Mouse (Mus musculus): ENCODE measurements around the gene Actr1b.
A peak's percentile ranks its signal among the peaks of the same experiment; 100 is the strongest.
"Not testable (repeated sequence)": the region's sequence is repeated elsewhere in the genome, so short reads cannot be mapped to it uniquely, and the experiment has no call there.

Actr1b gene

GRCm38 (mm10) chr1:36707166-36707565, 7.1 kb downstream of the Actr1b start:
- DNase-seq (ENCODE audit: low read depth, low spot score), result no peak

DNA sequence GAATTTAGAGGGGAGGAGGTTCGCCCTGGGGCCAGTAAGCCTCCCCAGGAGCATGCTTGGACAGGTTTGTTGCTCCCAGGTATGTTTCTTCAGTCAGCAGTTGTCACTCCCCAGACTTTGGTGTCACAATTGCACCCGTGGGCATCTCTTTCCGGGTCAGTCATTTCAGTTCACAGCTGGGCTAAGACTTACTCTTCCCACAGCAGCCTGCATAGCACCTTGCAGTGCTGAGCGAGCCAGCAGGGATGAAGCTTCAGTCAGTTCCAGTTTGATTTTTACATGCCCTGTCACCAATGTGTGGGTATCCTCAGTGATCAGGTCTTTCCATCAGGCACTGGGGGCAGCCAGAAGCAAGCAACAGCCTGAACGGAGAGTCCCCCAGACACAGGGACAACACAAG, 17.2 kb downstream of the Actr1b start:
- DNase-seq (ENCODE audit: low read depth, low spot score), result no peak

GRCm38 (mm10) chr1:36696411-36696810, 17.8 kb downstream of the Actr1b start:
- DNase-seq (ENCODE audit: low read depth, low spot score), result no peak

- no peak for DNase-seq (ENCODE audit: low read depth, low spot score)
These were observed 19.4 kb downstream of the Actr1b start for GRCm38 (mm10) chr1:36694871-36695270.

DNA sequence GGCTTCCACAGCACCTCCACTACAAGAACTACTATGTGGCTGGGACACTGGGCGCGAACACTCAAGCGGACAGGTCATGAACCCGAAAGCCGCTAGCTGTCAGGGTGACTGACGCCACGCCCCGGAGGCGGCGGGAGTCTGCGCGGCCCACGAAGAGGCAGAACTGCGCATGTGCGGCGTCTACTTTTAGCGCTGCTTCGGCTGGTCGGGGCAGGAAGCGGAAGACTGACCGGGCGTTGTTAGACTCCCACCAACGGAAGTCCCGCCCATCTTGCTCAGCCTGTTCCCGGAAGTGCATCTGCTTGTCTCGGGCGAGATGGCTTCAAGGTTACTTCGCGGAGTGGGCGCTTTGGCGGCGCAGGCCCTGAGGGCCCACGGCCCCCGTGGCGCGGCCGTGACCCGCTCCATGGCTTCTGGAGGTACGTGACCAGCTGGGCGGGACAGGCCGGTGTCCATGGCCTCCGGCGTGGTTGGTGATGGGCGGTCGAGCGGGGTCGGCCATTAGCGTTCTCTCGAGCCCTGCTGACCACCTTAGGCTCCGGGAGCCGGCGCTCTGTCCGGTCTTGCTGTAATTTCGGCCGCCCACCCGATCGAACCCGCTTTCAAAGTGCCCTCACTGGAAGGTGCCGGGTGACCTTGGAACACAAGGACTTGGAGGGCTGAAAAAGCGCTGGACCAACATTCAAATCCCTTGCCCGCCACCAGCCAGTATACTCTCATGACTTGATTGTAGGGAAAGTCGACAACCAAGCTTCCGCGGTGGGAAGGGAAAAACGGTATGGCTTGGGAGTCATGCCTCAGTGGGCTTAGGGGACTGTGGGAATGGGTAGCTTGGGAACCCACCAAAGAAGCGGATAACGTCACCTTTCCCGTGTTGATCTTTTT, 22.7 kb downstream of the Actr1b start, which contains the start of gene Cox5b:
Cox5b (plus strand) TSS at position 179 of the 885 bp plus-strand sequence.
- peak; percentile 99 for DNase-seq (ENCODE audit: low read depth, low spot score)

- DNase-seq (ENCODE audit: low read depth, low spot score), result no peak
These were observed 23.5 kb downstream of the Actr1b start for GRCm38 (mm10) chr1:36690671-36691235.

GRCm38 (mm10) chr1:36683810-36684467, 30.3 kb downstream of the Actr1b start:
- peak; percentile 81 for DNase-seq (ENCODE audit: low read depth, low spot score)

DNA sequence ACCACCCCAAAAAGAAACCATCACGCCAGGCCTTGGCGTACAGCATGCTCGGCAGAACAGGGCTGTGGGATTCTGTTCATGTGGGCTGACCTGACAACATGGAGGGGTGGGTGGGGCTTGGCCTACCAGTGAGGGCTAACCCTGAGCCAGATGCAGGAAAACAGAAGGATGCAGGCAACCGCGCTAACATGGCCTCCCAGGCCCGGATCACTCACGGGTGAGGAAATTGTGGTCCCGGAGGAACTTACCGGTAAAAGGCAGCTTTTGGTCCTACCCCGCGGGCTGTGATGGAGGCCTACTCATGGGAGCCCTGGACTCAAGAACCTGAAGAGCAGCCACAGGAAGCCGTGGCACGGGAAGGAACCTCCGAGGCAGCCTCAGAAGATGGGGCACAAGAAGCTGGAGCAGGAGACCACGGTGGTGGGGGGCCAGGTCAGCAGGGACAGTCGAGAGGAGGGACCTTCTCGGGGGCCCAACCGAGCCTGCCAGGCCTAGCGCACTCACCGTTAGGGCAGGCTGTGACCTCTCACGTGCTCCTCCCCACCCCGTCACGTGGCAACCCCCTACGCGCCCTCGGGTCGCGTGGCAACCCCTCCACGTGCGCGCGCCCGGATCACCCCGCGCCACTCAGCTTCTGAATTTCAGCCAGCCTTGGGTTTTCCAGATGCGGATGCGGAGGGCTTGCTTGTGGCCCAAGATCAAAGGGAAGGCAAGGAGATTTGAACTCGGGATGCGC, 31.4 kb downstream of the Actr1b start, which contains the start of gene Fam178b:
Fam178b (minus strand) TSS at position 564 of the 736 bp plus-strand sequence.
- no peak for DNase-seq (ENCODE audit: low read depth, low spot score)

- no peak for DNase-seq (ENCODE audit: low read depth, low spot score)
These were observed 33.3 kb downstream of the Actr1b start for GRCm38 (mm10) chr1:36680893-36681292.

- DNase-seq (ENCODE audit: low read depth, low spot score), result no peak
These were observed 39.3 kb downstream of the Actr1b start for GRCm38 (mm10) chr1:36674936-36675335.

DNA sequence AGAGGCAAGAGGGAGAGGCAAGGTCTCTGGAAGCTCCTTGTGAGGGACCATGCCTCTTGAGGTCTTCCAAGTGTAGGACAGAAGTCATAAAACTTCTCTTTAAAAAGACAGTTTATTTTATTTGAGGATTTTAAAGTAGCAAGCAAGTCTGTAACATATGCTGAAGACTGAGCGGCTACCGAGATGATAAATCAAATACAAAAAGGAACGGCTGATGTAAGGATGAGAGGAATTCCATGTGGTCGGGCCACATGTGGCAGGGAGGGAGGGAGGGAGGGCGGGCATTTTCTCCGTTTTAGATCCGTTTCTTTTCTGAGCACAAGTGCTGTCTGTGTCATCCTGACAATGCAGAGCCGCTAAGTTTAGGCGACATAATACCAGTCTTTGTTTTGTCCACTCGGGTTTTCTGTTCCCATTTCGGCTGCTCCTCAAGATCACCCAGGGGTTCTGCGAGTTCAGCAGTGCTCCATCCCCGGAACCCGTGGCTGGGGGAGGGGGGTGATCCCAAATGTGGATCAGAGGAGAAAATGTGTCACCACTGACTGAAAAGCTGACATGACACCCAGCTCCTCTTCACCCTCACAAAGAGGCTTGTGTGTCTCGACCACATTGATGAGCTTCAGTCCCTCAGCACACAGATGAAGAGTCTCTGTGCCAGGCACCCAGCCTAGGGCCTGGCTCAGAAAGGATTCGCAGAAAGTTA, 41.4 kb downstream of the Actr1b start:
- DNase-seq (ENCODE audit: low read depth, low spot score), result peak; percentile 55

- DNase-seq (ENCODE audit: low read depth, low spot score), result no peak
These were observed 43.0 kb downstream of the Actr1b start for GRCm38 (mm10) chr1:36671260-36671659.

- no peak for DNase-seq (ENCODE audit: low read depth, low spot score)
These were observed 44.0 kb downstream of the Actr1b start for GRCm38 (mm10) chr1:36670256-36670655.

- DNase-seq (ENCODE audit: low read depth, low spot score), result not testable (repeated sequence)
These were observed 46.2 kb downstream of the Actr1b start for GRCm38 (mm10) chr1:36668007-36668406.

DNA sequence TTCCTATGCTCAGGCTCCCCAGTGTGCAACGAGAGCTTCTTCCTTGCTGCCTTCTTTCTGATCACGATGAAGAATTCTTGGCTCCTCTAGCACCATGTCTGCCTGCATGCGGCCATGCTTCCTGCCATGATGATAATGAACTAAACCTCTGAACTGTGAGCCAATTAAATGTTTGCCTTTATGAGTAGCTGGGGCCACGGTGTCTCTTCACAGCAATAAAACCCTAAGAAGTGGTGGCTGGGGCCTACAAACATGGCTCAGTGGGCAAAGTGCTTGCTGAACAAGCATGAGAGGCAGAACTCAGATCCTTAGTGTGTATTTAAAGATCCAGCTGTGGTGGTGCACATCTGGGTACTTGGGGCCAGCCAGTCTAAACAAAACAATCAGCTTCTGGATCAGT, 48.3 kb downstream of the Actr1b start:
- no peak for DNase-seq (ENCODE audit: low read depth, low spot score)

GRCm38 (mm10) chr1:36665165-36665723, 49.0 kb downstream of the Actr1b start:
- DNase-seq (ENCODE audit: low read depth, low spot score), result peak; percentile 43

DNA sequence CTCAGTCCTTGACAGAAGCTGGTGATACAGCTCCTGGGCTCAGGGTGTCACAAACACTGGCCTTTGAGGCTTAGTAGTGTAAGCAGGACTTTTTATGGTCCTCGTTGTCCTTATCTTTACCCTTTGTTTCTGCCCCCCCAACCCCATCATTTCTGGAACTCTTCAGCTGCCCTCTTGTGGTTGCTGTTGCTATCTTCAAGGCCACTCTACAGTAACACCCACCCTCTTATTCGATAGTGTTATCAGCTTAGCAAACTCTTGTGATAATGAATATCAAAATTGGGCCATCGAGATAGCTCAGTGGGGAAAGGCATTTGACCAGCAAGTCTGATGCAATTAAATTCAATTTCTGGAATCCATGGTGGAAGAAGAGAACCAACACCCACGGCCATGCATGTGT, 49.8 kb downstream of the Actr1b start:
- no peak for DNase-seq (ENCODE audit: low read depth, low spot score)

DNA sequence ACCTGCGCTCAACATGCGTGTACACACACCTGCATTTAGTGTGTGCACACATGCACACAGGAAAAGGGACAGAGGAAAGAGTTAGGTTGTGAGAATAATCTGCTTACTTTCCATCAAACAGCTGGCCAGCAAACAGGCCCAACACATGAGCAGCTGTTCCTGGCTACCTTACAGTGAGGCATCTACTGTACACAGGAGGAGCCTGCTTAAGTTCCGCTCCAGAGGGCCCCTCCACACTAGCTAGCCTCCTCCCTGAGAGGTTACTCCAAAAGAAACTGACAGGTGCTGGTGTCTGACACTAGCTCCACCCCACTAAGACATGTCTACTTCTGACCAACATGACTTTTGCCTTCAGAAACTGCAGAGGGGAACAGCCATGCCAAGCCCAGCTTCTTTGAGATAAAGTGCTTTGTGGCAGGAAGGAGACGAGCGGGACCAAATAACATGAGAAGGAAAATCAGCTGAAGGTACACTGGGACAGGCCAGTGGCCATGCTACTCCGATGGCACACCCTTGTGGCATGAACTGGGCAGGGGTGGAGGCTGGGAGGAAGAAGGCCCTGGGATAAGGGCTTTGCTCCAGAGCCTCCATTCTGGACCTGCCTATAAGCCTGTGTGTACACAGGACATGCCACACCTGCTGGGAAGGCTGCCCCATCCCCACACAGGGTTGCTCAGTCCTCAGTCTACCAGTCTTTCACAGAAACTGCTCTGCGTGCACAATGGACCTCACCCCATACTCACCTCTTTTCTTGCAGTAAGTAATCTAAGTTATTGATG, 55.4 kb downstream of the Actr1b start:
- DNase-seq (ENCODE audit: low read depth, low spot score), result no peak

- DNase-seq (ENCODE audit: low read depth, low spot score), result no peak
These were observed 56.4 kb downstream of the Actr1b start for GRCm38 (mm10) chr1:36657658-36658415.
